Mouse (Mus musculus): ENCODE results near the gene Mindy1.

The Mindy1 gene

GRCm38 (mm10) chr3:95294316-95294715 lies 13.2 kb downstream of the Mindy1 start:
- peak; percentile 76 for DNase-seq (ENCODE audit: low read depth)

DNA sequence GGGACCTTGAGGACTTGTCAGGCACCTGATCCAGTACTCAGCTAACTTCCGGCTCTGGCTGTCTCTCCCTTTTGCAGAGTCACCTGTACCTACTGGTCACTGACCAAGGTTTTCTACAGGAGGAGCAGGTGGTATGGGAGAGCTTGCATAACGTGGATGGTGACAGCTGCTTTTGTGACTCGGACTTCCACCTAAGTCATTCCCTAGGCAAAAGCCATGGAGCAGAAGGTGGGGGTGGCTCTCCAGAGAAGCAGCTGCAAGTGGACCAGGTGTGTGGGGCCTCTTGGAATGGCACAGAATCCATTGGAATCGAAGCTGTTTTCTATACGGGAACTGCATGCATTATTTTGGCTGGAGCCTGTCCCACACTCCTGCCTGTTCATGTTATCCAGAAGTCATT lies 13.6 kb downstream of the Mindy1 start:
- no peak for DNase-seq (ENCODE audit: low read depth)

DNA sequence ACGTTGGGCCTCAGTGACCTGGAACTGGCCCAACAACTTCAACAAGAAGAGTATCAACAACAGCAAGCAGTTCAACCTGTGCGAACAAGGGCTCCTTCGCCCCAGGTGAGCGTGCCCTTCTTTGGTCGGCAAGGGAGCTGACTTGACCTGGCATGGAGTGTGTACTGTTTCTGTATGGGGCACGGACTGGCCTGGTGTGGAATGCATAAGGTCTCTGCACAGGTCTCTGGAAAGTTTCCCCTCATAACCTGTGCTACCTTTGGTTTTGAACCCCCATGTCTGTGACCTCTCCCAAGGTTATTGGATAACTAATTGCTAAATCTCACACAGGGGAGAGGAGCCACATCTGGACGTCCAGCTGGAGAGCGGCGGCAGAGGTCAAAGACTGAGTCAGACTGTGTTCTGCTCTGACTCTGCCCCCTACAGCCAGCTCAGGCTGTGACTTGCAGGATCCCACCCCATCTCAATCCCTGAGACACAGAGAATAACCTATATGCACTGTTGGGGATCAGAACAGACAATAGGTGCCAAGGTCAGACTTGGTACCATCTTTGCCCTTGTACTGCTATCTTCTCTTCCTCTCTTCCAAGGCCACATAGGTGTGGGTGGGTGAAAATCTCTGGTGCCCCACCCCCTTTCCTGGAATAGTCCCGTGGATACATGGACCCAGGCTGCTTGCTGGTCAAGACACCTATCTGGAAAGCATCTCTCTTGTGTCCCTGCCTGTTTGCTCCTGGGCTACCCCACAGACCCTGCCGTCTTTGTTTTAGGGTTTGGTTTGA lies 14.4 kb downstream of the Mindy1 start:
- no peak for DNase-seq (ENCODE audit: low read depth)

- DNase-seq (ENCODE audit: low read depth): peak; percentile 63
These were observed 14.9 kb downstream of the Mindy1 start for GRCm38 (mm10) chr3:95296103-95296469.

DNA sequence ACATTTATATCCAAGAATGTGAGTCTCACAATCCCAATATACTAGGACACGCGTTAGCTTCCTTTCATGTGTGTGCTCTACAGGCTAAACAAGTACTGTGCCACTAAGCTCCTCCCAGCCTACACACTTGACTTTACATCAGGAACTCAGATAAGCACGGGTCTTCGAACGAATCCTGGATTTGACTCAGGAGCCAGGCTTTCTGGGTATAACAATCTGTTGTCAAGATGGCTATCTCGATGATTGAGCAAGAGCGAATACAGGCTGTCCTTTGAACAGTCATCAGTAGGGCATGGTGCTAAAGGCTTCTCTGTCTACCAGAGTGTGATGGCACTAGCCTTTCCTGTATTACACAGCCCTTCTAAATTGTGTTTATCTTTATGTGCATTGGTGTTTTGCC lies 16.9 kb downstream of the Mindy1 start:
- peak; percentile 88 for DNase-seq (ENCODE audit: low read depth)

DNA sequence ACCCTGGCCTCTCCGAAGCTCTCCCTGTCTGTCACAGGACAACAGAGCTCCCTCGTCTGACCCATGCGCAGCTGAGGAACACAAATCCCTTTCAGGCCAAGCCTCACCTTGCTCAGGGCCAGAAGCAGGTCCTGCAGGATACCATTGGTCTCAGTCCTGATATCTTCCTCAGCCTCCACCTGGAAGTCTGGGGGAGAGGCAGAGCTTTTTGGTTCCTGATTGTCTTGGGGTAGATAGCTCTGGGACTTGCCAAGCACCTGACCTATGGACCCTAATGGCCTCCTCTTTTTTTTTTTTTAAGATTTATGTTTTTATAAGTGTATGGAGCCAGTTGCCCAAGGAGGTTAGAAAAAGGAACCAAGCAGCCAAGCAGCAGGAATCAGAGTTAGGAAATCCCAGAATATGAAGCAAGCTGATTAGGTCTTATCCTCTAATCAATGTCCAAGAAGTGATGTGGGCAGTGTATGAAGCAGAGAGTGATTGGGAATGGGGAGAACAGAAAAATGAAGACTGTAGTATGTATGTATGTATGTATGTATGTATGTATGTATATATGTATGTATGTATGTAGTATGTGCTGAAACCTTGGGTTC lies 20.2 kb downstream of the Mindy1 start:
- DNase-seq (ENCODE audit: low read depth): no peak

- DNase-seq (ENCODE audit: low read depth): no peak
These were observed 25.1 kb downstream of the Mindy1 start for GRCm38 (mm10) chr3:95306244-95306643.

GRCm38 (mm10) chr3:95307100-95307499 lies 26.0 kb downstream of the Mindy1 start, which contains the start of gene Anxa9:
Gene Anxa9 (minus strand): TSS chr3:95307176.
- no peak for DNase-seq (ENCODE audit: low read depth)

GRCm38 (mm10) chr3:95310496-95310895 lies 29.4 kb downstream of the Mindy1 start:
- DNase-seq (ENCODE audit: low read depth): no peak

DNA sequence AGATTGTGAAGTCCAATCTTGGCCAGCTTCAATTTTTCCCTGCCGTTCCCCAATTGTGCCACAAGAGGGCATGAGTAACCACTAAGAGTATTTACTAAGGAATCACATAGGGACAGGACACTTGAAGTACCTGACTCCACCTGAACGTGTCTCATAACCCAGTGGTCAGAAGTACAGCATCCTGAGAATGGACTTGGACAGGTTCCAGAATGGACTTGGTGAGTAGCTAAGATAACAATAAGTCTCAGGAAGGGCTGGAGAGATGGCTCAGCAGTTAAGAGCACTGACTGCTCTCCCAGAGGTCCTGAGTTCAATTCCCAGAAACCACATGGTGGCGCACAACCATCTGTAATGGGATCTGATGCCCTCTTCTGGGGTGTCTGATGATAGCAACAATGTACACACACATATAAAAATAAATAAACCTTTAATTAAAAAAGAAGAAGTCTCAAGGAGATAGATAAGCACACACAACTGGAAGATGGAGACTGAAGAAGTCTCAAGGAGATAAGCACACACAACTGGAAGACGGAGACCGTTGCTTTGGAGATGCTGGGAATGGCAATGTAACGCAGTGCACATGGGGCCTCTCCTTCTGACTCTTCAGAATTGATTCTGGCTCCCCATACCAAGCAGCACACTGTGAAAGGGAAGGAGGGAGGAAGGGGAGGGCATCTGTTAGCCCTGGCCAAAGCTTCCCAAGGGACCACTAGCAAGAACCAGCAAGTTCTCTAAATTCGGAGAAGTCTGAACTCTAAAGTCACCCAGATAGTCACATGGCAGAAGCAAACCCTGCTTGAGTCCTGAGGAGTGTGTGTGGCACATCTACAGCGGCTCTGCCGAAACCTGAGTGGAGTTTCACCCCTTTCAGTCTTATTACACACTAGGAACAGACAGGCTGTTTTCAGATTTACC lies 30.1 kb downstream of the Mindy1 start:
- DNase-seq (ENCODE audit: low read depth): peak; percentile 96

- peak; percentile 99 for DNase-seq (ENCODE audit: low read depth)
These were observed 31.5 kb downstream of the Mindy1 start for GRCm38 (mm10) chr3:95312623-95313022.

DNA sequence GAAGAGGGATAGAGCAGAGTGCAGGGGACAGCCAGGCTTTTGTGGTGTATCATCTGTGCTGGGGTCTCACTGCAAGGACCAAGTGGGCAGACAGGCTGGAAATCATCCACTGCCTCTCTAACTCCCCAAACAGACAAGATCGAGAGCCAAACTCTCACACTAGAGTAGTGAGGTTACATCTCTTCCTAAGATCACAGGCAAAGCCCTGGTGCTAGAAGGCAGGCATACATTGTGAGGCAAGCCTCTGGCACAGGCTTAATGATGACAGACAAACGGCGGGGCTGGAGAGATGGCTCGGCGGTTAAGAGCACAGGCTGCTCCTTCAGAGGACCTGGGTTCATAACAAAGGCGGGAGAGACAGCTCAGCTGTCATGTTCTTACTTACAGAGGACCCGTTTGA lies 32.3 kb downstream of the Mindy1 start:
- DNase-seq (ENCODE audit: low read depth): peak; percentile 77

- no peak for DNase-seq (ENCODE audit: low read depth)
These were observed 32.9 kb downstream of the Mindy1 start for GRCm38 (mm10) chr3:95314075-95314474.

DNA sequence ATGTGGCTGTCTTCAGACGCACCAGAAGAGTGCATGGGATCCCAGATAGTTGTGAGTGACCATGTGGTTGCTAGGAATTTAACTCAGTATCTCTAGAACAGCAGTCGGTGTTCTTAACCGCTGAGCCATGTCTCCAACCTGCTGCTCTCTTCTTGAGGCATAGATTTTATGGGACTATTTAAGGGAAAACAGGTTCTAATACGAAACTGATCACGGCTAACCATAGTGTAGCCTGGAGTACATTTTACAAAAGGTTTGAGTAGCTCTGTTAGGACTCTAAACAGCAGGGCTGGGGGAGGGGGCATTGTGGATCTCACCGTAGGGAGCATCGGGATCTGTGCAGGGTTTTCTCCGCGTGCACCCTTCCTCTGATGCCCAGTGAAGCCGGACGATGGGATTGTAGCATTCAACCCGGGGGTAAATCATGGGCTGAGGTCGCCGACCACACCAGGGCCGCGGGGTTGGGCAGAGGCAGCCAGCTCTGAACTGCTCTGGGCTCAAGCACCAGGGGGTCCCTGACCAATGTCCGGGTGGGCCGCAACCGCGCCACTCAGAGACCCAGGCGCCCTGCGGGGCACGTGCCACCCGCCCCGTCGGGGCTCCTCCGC lies 33.4 kb downstream of the Mindy1 start, which contains the start of gene Cers2:
Gene Cers2 (plus strand): TSS at position 306 of the 608 bp plus-strand sequence.
- DNase-seq (ENCODE audit: low read depth): peak; percentile 64

DNA sequence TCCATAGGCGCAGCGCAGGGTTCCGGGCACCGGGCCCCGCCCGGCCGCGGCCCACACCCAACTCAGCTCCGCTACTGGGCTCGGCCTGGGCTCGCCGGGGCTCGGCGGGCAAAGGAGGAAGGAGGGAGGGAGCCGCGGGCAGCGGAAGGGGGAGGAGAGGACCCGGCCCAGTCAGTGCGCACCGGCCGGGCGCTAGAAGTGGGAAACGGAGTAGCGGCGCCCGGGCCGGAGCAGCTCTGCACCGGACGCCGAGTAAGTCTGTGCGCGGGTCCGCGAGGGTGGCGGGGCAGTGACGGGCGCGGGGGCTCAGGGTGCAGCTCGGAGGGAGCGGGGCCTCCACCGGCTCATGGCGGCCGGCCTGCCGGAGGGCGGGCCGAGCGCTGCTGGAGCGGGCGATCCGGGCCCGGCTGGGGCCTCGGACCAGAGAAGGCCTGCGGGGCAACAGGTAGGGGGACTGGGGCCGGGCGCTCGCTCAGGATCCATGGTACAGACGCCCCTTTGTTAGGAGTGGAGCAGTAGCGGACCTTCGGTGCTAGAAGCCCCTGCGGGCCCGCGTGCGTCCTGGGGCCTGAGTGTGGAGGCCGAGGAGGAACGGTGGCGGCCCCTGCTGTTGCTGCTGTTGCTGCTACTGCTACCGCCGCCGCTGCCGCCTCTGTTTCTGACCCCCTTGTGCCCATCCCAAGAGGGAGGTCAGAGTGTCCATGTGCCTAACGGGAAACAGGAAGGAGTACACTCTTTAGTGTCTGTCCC lies 34.1 kb downstream of the Mindy1 start:
- DNase-seq (ENCODE audit: low read depth): peak; percentile 85

GRCm38 (mm10) chr3:95315844-95316550 lies 34.9 kb downstream of the Mindy1 start:
- DNase-seq (ENCODE audit: low read depth): peak; percentile 55

DNA sequence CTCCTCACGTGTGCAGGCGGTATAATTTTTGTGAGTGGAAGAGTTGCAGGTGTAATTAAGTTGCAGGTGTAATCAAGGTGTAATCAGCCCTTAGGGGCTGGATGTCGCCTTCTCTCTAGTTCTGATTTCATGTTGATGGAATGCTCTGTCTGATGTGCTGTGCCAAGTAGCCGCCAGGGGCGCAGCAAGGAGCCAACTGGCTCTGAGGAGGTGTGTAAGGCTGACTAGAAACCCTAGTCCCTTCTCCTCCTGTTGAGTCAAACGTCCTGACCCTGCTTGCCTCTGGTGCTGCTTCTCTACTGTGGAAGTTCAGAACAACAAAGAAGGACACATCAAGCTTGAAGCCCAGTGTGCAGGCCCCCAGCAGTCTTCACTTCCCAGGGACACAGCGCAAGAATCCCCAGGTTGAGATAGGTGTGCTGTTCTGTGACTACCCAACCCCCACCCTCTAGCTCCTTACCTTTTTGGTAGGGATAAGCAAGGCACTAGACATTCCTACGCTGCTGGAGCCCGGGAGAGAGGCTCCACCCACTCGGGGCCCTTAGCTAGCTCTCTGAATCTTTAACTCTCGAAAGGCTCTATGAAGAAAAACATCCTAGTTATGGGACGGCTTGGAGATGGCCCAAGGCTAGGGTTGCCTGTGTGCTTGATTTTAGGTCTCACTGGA lies 36.4 kb downstream of the Mindy1 start:
- DNase-seq (ENCODE audit: low read depth): peak; percentile 73

DNA sequence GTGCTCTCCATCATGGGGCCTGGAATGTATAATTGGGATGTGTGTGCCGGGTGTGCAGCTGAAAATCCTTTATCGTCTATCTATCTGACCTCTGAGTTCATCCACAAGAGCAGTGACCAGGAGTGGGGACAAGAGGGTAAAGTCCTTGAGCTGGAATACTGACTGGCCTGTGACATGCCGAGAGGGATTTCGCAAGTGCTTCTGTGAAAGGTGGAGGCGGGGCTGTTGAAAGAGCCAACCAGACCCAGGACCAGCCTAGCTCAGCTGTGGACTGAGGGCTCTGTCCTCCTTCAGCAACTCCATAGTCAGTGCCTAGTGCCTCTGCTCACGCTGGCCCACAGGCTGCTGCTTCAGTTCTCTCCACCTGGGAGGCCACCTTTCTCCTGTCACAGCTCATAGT lies 37.4 kb downstream of the Mindy1 start:
- peak; percentile 82 for DNase-seq (ENCODE audit: low read depth)

- DNase-seq (ENCODE audit: low read depth): no peak
These were observed 38.0 kb downstream of the Mindy1 start for GRCm38 (mm10) chr3:95319110-95319509.

Measured in 416B (cell line).